Mouse (Mus musculus) neural tube, embryonic 10.5 days (tissue): ENCODE data around the gene Hecw1.

Experiments used
- DNase-seq: peaks from one replicate; pipeline ENCODE4 v3.0.0-alpha.2; 2017; ENCODE audit warnings: low spot score; ENCODE audit errors: extremely low spot score

The Hecw1 gene

GRCm38 (mm10) chr13:14522906-14523269 lies at the start of gene Hecw1:
TSS of gene Hecw1 (minus strand) at chr13:14523228.
- no peak for DNase-seq

GRCm38 (mm10) chr13:14561336-14561735 lies 38.3 kb upstream of the Hecw1 start:
- no peak for DNase-seq

- DNase-seq: no peak
Observed at GRCm38 (mm10) chr13:14552628-14553027, 29.6 kb upstream of the Hecw1 start.

GRCm38 (mm10) chr13:14542860-14543259 lies 19.8 kb upstream of the Hecw1 start:
- DNase-seq: no peak

- peak; percentile 55 for DNase-seq
Observed at GRCm38 (mm10) chr13:14522128-14522905, 711 bp downstream of the Hecw1 start.

GRCm38 (mm10) chr13:14521746-14522127 lies 1.3 kb downstream of the Hecw1 start:
- DNase-seq: no peak

- no peak for DNase-seq
Observed at GRCm38 (mm10) chr13:14519605-14520004, 3.4 kb downstream of the Hecw1 start.

- no peak for DNase-seq
Observed at GRCm38 (mm10) chr13:14517478-14517877, 5.5 kb downstream of the Hecw1 start.

- DNase-seq: no peak
Observed at GRCm38 (mm10) chr13:14515106-14515505, 7.9 kb downstream of the Hecw1 start.

- no peak for DNase-seq
Observed at GRCm38 (mm10) chr13:14513934-14514333, 9.1 kb downstream of the Hecw1 start.

- DNase-seq: no peak
Observed at GRCm38 (mm10) chr13:14506765-14507164, 16.3 kb downstream of the Hecw1 start.

- no peak for DNase-seq
Observed at GRCm38 (mm10) chr13:14500251-14500650, 22.8 kb downstream of the Hecw1 start.

- no peak for DNase-seq
Observed at GRCm38 (mm10) chr13:14498780-14499179, 24.2 kb downstream of the Hecw1 start.

GRCm38 (mm10) chr13:14496954-14497353 lies 26.1 kb downstream of the Hecw1 start:
- no peak for DNase-seq

- DNase-seq: no peak
Observed at GRCm38 (mm10) chr13:14487812-14488211, 35.2 kb downstream of the Hecw1 start.

- no peak for DNase-seq
Observed at GRCm38 (mm10) chr13:14471121-14471520, 51.9 kb downstream of the Hecw1 start.

- no peak for DNase-seq
Observed at GRCm38 (mm10) chr13:14467517-14467916, 55.5 kb downstream of the Hecw1 start.

- DNase-seq: no peak
Observed at GRCm38 (mm10) chr13:14461036-14461435, 62.0 kb downstream of the Hecw1 start.

- no peak for DNase-seq
Observed at GRCm38 (mm10) chr13:14457043-14457442, 66.0 kb downstream of the Hecw1 start.

- DNase-seq: no peak
Observed at GRCm38 (mm10) chr13:14439540-14439939, 83.5 kb downstream of the Hecw1 start.

GRCm38 (mm10) chr13:14428845-14429553 lies 94.0 kb downstream of the Hecw1 start:
- DNase-seq: no peak

GRCm38 (mm10) chr13:14424836-14425235 lies 98.2 kb downstream of the Hecw1 start:
- DNase-seq: no peak

- no peak for DNase-seq
Observed at GRCm38 (mm10) chr13:14413405-14413804, 109.6 kb downstream of the Hecw1 start.
